Comparison of ENCODE assay signal across 12 mouse cellular contexts in genomic region chr4:151618420-151619310, GRCm38 (mm10).
DNase-seq lines count a peak whose midpoint lies in the region; ATAC-seq and TF ChIP-seq lines count a peak whose summit lies in the region.
"Had no signal": no experiment of that assay in that cellular context is flagged by ENCODE, and none has a peak within 500 bp of the region (broad histone marks: within the 10 kb centered on the region; RNA-seq: fewer than 3 reads in every experiment).

No protein-coding gene starts in this region.

- no peaks in the 10 kb centered on the region for H3K27me3 ChIP-seq in hindbrain, embryonic 12.5 days
- H3K27me3 ChIP-seq in neural tube, embryonic 13.5 days = no peaks in the 10 kb centered on the region

- peak; percentile 66 for ATAC-seq in hindbrain, embryonic 12.5 days (ENCODE audit: low FRiP score)
- peak; percentile 70 for ATAC-seq in neural tube, embryonic 13.5 days (ENCODE audit: low read depth)
- ATAC-seq in monocyte, adult 5-6 weeks (replicated peaks; ENCODE audit: insufficient number of reproducible peaks, low FRiP score, low TSS enrichment, poor library complexity, severe bottlenecking) = no peak
- no peak for ATAC-seq in granulocyte monocyte progenitor cell, adult 5-6 weeks (replicated peaks; ENCODE audit: poor library complexity, severe bottlenecking)
- ATAC-seq: lung, postnatal 0 days had no signal

- WGBS in hindbrain, embryonic 12.5 days = 32% methylated on average over 21 of the region's 21 CpGs
- WGBS in neural tube, embryonic 13.5 days = 32% methylated on average over 21 of the region's 21 CpGs

- H3K4me3 ChIP-seq in left cerebral cortex, adult 2 months = peak overlapping the region; percentile 6; the same call in 1 of the 2 replicates
- no peak overlapping the region for H3K4me3 ChIP-seq in hindbrain, embryonic 12.5 days
- no peak overlapping the region for H3K4me3 ChIP-seq in neural tube, embryonic 13.5 days

- no peak for DNase-seq in left cerebral cortex, adult 2 months (ENCODE audit: extremely low spot score in 1 of 2, low spot score in 2 of 2)
- no peak for DNase-seq in left cerebral cortex, adult 9 months (ENCODE audit: low spot score in 2 of 2)
- DNase-seq in brain, embryonic 14.5 days (ENCODE audit: low read depth) = peak; percentile 60
- no peak for DNase-seq in thymus, postnatal 10 days (ENCODE audit: low spot score in 2 of 2)
- DNase-seq: cerebellum, postnatal 25 days; layer of hippocampus, postnatal 36 days; thymus, postnatal 25 days had no signal

- TF ChIP-seq CTCF in left cerebral cortex, adult 2 months (IDR thresholded peaks at IDR 0.05) = no peak
- no peak for TF ChIP-seq CTCF in brain, embryonic 14.5 days (IDR thresholded peaks at IDR 0.05; ENCODE audit: borderline replicate concordance, extremely low read depth, insufficient read depth, insufficient read length)

- H3K9me3 ChIP-seq in hindbrain, embryonic 12.5 days (replicated peaks) = peaks cover 12% of the 10 kb centered on the region
- peaks cover 2% of the 10 kb centered on the region; the same call in 1 of the 2 replicates for H3K9me3 ChIP-seq in neural tube, embryonic 13.5 days

- H3K36me3 ChIP-seq in hindbrain, embryonic 12.5 days = no peaks in the 10 kb centered on the region
- no peaks in the 10 kb centered on the region for H3K36me3 ChIP-seq in neural tube, embryonic 13.5 days

- no peak for TF ChIP-seq POLR2A in brain, embryonic 14.5 days (IDR thresholded peaks at IDR 0.05; ENCODE audit: borderline replicate concordance, extremely low read depth, insufficient read depth, insufficient read length, poor library complexity, severe bottlenecking)

- no peak overlapping the region for H3K9ac ChIP-seq in hindbrain, embryonic 12.5 days
- no peak overlapping the region for H3K9ac ChIP-seq in neural tube, embryonic 13.5 days

- H3K4me1 ChIP-seq in hindbrain, embryonic 12.5 days = peaks cover 17% of the 10 kb centered on the region
- H3K4me1 ChIP-seq in neural tube, embryonic 13.5 days (replicated peaks) = peaks cover 31% of the 10 kb centered on the region

- peak overlapping the region; percentile 11; the same call in 1 of the 2 replicates for H3K4me2 ChIP-seq in hindbrain, embryonic 12.5 days (replicated peaks)
- H3K4me2 ChIP-seq in neural tube, embryonic 13.5 days = 0 out of 2 replicates have a peak overlapping the region, but pooled peaks have one; percentile 9

- H3K27ac ChIP-seq in left cerebral cortex, adult 2 months = no peak overlapping the region
- H3K27ac ChIP-seq in hindbrain, embryonic 12.5 days = peak overlapping the region; percentile 17; the same call in 1 of the 2 replicates
- H3K27ac ChIP-seq in neural tube, embryonic 13.5 days (replicated peaks) = peak overlapping the region; percentile 20

- intact Hi-C loops in left cerebral cortex, adult 2 months (cut with DNase I) = no loop called here

Comparison
In these comparisons a context has a peak if more than half of its experiments do, and no peak if none do; other contexts are left out.
1. ATAC-seq: peak in hindbrain, embryonic 12.5 days (single experiment) and neural tube, embryonic 13.5 days (single experiment); none in monocyte, adult 5-6 weeks (single experiment) and granulocyte monocyte progenitor cell, adult 5-6 weeks (single experiment).